Mouse (Mus musculus) testis, adult 2 months (tissue): ENCODE results near the gene C2cd4d.

Source experiments
- CTCF ChIP-seq: fragments of 200-500 bp; IDR thresholded peaks from 2 replicates; pipeline ENCODE4 v1.5.1; 2012; ENCODE audit warnings: low read depth, mild to moderate bottlenecking, inconsistent platforms, low read length, moderate library complexity; ENCODE audit not compliant: control insufficient read depth, insufficient read depth, insufficient replicate concordance
- POLR2A ChIP-seq: fragments of 200-500 bp; IDR thresholded peaks from 2 replicates; pipeline ENCODE4 v1.6.1; 2012; ENCODE audit warnings: low read depth, mild to moderate bottlenecking, inconsistent platforms, low read length, moderate library complexity; ENCODE audit not compliant: control insufficient read depth

GRCm38 (mm10) chr3:94383476-94383875 lies 21.2 kb downstream of the C2cd4d start:
- TF ChIP-seq POLR2A = no peak
- TF ChIP-seq CTCF = no peak
